Mouse (Mus musculus): Measurements from ENCODE around the gene Gadl1. TPM values are rescaled to one million over a fixed set of nuclear protein-coding genes. Genes with fewer than 3 reads are reported as not detected.
A peak's percentile ranks its signal among the peaks of the same experiment; 100 is the strongest.

Gadl1 gene
- polyA plus RNA-seq, 1 experiment: 0.04 TPM

DNA sequence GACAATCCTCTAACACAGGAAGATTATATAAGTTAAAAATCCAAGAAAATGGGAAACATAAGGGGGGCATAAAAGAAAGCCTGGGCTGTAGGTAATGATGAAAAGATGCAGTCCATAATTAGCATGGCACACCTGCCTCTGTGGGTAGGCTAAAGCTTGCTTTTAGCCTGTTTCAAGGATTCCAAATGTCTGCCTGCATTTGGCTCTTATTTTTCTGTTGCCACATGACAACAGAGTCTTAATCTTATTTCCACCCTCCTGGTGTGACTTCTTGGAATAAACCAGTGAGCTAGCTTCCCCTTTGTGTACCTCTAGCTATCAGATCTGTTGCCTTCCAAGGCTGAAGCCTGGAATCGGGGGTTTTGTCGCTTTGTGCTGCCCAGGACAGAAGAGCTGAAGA is 69.2 kb downstream of the Gadl1 start:
- peak; percentile 54 for DNase-seq (ENCODE audit: low read depth)

DNA sequence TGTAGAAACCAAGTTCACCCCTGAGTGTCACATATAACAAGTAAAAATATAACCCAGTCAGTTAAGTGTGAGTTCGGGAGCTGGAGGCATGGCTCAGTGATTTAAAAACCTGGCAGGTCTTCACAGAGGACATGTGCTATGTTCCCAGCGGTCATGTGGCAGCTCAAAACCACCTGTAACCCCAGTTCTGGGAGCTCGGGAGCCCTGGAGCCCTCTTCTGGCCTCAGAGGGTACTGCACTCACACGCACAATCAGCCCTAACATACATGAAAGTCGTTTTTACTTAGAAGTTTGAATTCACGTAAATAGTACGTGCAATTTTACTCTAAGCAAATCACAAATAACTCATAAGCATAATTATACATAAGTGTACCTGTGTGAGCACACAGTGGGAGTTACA is 81.4 kb downstream of the Gadl1 start:
- no peak for DNase-seq (ENCODE audit: low read depth)
- peak; percentile 35; the same call in 1 of the 2 replicates for TF ChIP-seq CTCF (IDR thresholded peaks at IDR 0.05; ENCODE audit: borderline replicate concordance, extremely low read depth, insufficient read depth, insufficient read length)
- no peak for TF ChIP-seq POLR2A (IDR thresholded peaks at IDR 0.05; ENCODE audit: borderline replicate concordance, extremely low read depth, insufficient read depth, insufficient read length, poor library complexity, severe bottlenecking)

More for the DNA sequence above, 69.2 kb downstream of the Gadl1 start:
- TF ChIP-seq POLR2A (IDR thresholded peaks at IDR 0.05; ENCODE audit: borderline replicate concordance, extremely low read depth, insufficient read depth, insufficient read length, poor library complexity, severe bottlenecking) (no peak), CTCF (IDR thresholded peaks at IDR 0.05; ENCODE audit: borderline replicate concordance, extremely low read depth, insufficient read depth, insufficient read length) (no peak)

DNA sequence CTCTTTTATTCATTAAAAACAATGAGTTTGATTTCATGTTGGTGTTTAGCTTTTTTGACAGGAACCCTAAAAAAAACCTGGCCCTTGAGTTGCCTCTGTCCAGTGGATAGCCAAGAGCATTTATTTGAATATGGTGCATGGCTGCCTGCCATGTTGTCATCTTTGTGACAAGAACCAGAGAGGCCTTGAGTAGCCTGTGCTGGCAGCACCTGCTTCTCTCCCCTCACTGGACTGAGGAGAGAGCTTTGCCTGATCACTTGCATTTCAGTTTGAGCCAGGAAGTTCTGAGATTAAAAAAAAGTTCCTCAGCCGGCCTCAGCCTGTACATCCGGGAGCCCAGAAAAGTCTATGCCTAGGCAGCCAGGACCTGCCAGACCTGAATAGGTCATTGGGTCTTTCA is 85.5 kb downstream of the Gadl1 start:
- DNase-seq (ENCODE audit: low read depth): no peak
- TF ChIP-seq POLR2A (IDR thresholded peaks at IDR 0.05; ENCODE audit: borderline replicate concordance, extremely low read depth, insufficient read depth, insufficient read length, poor library complexity, severe bottlenecking) (no peak), CTCF (IDR thresholded peaks at IDR 0.05; ENCODE audit: borderline replicate concordance, extremely low read depth, insufficient read depth, insufficient read length) (no peak)

DNA sequence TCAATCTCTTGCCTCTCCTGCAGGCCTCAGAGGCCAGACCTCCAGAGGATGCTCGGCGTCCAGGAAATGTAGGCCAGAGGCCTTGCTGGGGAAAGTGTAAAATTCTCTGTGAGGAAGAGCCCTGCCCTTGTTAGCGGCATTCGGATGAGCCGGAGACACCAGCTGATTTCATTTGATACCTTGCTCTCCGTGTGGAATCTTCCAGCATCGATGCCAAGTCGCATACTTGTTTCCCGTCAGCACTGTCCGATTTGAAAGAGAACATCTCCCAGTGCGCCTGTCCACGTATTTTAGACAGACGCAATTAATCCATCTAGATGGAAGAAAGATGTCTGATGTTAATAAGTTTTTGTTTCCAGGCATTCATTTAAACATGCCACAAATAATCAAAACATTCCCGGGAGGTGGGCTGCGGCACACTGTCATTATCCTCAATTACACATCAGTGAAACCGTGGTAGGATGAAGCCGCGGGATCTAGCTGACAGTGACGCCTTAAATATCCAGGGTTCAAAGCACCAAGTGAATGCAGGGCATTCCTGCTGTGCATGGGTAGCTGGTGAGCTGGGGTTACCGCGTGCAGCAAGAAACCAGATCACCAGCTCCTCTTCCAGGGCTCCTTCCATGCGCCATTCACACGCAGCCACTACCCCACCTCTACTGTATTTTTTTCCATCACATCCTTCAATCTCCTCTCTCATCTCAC is 86.8 kb downstream of the Gadl1 start:
- DNase-seq (ENCODE audit: low read depth): peak; percentile 65
- TF ChIP-seq CTCF (IDR thresholded peaks at IDR 0.05; ENCODE audit: borderline replicate concordance, extremely low read depth, insufficient read depth, insufficient read length): no peak
- no peak for TF ChIP-seq POLR2A (IDR thresholded peaks at IDR 0.05; ENCODE audit: borderline replicate concordance, extremely low read depth, insufficient read depth, insufficient read length, poor library complexity, severe bottlenecking)

GRCm38 (mm10) chr9:115998383-115998782 is 89.1 kb downstream of the Gadl1 start:
- no peak for DNase-seq (ENCODE audit: low read depth)
- no peak for TF ChIP-seq POLR2A (IDR thresholded peaks at IDR 0.05; ENCODE audit: borderline replicate concordance, extremely low read depth, insufficient read depth, insufficient read length, poor library complexity, severe bottlenecking)
- no peak for TF ChIP-seq CTCF (IDR thresholded peaks at IDR 0.05; ENCODE audit: borderline replicate concordance, extremely low read depth, insufficient read depth, insufficient read length)

DNA sequence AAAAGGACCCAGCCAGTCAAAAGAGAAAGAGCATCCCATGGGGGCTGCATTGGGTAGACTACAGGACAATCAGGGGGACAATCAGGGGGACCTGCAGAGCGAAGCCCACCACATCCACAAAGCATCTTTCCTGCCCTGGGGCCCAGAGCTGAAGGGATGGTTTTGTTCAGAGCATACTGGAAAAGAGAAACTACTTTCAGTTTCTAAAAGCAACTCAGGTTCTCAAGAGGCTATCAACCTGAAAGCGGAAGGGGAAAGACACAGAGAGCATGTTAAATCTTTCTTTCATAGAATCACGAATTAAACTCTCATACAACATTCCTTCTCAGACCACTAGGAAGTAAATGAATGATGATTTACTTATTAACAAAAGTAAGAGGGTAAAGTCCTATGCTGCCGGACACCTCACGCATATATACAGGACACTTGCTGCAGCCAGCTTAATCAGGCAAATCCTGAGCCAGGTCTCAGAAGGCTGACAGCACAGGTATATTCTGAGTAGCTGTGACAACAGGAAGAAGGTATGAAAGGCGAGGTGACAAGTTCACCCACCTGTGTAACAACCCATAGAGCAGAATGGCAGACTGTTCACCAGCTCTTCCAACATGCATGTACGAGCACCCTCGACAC is 90.2 kb downstream of the Gadl1 start:
- no peak for TF ChIP-seq POLR2A (IDR thresholded peaks at IDR 0.05; ENCODE audit: borderline replicate concordance, extremely low read depth, insufficient read depth, insufficient read length, poor library complexity, severe bottlenecking)
- TF ChIP-seq CTCF (IDR thresholded peaks at IDR 0.05; ENCODE audit: borderline replicate concordance, extremely low read depth, insufficient read depth, insufficient read length): no peak
- no peak for DNase-seq (ENCODE audit: low read depth)

GRCm38 (mm10) chr9:116013911-116014310 is 104.7 kb downstream of the Gadl1 start:
- TF ChIP-seq POLR2A (IDR thresholded peaks at IDR 0.05; ENCODE audit: borderline replicate concordance, extremely low read depth, insufficient read depth, insufficient read length, poor library complexity, severe bottlenecking): no peak
- DNase-seq (ENCODE audit: low read depth): no peak

DNA sequence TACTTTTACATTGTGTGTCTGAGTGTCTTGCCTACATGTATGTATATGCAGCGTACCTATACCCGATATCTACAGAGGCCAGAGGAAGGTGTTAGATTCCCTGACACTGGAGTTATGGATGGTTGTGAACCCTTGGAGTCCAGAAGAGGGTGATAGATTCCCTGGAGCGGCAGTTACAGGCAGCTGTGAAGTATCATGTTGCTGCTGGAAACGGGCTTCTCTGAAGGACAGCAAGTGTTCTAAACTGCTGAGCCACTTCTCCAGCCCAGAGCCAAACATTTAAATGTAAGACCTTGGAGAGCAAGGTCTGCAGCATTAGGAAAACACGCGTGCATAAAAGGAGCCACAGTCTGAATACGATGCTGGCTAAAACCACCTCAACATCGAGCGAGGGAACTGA is 107.0 kb downstream of the Gadl1 start:
- DNase-seq (ENCODE audit: low read depth): no peak
- TF ChIP-seq POLR2A (IDR thresholded peaks at IDR 0.05; ENCODE audit: borderline replicate concordance, extremely low read depth, insufficient read depth, insufficient read length, poor library complexity, severe bottlenecking) (no peak), CTCF (IDR thresholded peaks at IDR 0.05; ENCODE audit: borderline replicate concordance, extremely low read depth, insufficient read depth, insufficient read length) (no peak)

DNA sequence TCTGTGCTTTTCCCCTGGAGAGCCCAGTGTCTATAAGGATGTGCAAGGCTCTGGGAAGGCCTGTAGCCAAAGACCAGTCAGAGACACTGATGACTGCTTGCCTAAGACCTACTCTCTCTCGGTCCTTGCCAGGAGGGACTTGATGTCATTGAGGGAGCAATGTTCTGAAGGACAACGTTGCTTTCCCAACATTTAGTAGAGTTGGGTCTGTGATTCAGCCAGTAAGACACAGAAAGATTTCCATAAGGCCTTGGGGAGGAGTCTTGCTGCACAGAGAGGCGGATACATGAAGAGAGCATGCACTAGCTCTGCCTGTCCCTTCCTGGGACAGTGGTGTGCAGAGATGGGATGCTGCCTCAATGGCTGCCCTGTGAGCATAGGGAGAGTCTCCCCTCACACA is 107.8 kb downstream of the Gadl1 start:
- no peak for TF ChIP-seq POLR2A (IDR thresholded peaks at IDR 0.05; ENCODE audit: borderline replicate concordance, extremely low read depth, insufficient read depth, insufficient read length, poor library complexity, severe bottlenecking)
- no peak for TF ChIP-seq CTCF (IDR thresholded peaks at IDR 0.05; ENCODE audit: borderline replicate concordance, extremely low read depth, insufficient read depth, insufficient read length)
- DNase-seq (ENCODE audit: low read depth): no peak

- DNase-seq (ENCODE audit: low read depth): no peak
- no peak for TF ChIP-seq POLR2A (IDR thresholded peaks at IDR 0.05; ENCODE audit: borderline replicate concordance, extremely low read depth, insufficient read depth, insufficient read length, poor library complexity, severe bottlenecking)
- TF ChIP-seq CTCF (IDR thresholded peaks at IDR 0.05; ENCODE audit: borderline replicate concordance, extremely low read depth, insufficient read depth, insufficient read length): no peak
These were observed 109.3 kb downstream of the Gadl1 start for GRCm38 (mm10) chr9:116018586-116018985.

DNA sequence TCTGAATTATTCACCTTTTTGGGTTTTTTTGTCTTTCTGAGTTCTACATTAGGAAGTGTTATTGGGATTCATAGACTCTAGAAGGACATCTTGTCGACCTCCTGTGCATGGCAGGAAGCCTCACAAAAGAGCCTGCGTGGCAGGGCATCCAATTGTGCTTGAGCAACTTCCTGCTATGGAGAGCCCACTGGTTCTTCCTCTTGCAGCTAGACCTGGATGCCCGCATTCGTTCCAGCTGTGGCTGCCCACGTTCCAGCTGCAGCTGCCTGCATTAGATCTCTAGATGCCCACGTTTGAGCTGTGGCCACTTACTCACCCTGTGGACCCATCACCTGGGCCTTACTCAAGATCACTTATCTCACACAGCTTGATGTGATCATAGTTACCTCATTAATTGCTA is 116.1 kb downstream of the Gadl1 start:
- no peak for DNase-seq (ENCODE audit: low read depth)
- TF ChIP-seq CTCF (IDR thresholded peaks at IDR 0.05; ENCODE audit: borderline replicate concordance, extremely low read depth, insufficient read depth, insufficient read length) (no peak), POLR2A (IDR thresholded peaks at IDR 0.05; ENCODE audit: borderline replicate concordance, extremely low read depth, insufficient read depth, insufficient read length, poor library complexity, severe bottlenecking) (no peak)

GRCm38 (mm10) chr9:116029076-116029475 is 119.8 kb downstream of the Gadl1 start:
- TF ChIP-seq POLR2A (IDR thresholded peaks at IDR 0.05; ENCODE audit: borderline replicate concordance, extremely low read depth, insufficient read depth, insufficient read length, poor library complexity, severe bottlenecking) (no peak), CTCF (IDR thresholded peaks at IDR 0.05; ENCODE audit: borderline replicate concordance, extremely low read depth, insufficient read depth, insufficient read length) (no peak)
- DNase-seq (ENCODE audit: low read depth): no peak

Data from brain, embryonic 14.5 days (tissue).